Mouse (Mus musculus) induced T-regulatory cell, adult 2 months (primary cell): ENCODE results near the gene Cfap52.

ENCODE experiments used
- DNase-seq: peaks from one replicate; pipeline ENCODE4 v3.0.0-alpha.2; 2012; ENCODE audit warnings: low read depth

Cfap52 gene

DNA sequence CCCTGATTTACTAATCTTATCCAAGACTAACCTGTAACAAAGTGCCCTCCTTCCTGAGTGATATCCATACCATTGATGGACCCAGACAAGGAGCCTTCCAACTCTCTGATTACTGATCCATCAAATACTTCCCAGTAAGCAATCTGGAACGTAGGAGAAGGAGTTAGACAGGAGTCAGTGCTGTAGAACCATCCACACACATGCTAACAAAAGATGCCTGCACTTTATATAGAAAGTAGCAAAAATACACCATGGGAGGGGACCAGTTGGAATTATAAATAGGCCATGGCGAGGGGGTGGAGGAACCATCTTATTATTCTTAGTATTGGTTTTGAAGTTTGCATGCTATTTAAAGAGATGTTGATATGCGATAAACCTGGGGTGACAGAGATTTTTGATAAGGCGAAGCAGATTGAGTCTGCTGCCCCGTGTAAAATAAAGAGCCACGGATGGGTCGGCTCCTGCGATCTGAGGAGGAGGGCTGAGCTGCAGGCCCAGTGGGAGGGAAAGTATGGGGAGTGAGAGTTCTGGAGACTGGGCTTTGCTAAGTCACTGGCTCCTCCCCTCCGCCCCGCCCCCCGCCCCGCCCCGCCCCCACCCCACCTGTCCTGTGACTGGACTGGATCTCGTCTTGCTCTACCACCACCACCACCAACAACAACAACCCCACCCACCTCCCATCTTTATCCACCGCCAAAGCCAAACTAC, 38.9 kb downstream of the Cfap52 start:
- no peak for DNase-seq

- DNase-seq = no peak
These were observed 40.5 kb downstream of the Cfap52 start for GRCm38 (mm10) chr11:67925000-67925399.

GRCm38 (mm10) chr11:67923720-67924119, 41.7 kb downstream of the Cfap52 start:
- peak; percentile 14 for DNase-seq

- peak; percentile 46 for DNase-seq
These were observed 42.7 kb downstream of the Cfap52 start for GRCm38 (mm10) chr11:67922755-67923125.

DNA sequence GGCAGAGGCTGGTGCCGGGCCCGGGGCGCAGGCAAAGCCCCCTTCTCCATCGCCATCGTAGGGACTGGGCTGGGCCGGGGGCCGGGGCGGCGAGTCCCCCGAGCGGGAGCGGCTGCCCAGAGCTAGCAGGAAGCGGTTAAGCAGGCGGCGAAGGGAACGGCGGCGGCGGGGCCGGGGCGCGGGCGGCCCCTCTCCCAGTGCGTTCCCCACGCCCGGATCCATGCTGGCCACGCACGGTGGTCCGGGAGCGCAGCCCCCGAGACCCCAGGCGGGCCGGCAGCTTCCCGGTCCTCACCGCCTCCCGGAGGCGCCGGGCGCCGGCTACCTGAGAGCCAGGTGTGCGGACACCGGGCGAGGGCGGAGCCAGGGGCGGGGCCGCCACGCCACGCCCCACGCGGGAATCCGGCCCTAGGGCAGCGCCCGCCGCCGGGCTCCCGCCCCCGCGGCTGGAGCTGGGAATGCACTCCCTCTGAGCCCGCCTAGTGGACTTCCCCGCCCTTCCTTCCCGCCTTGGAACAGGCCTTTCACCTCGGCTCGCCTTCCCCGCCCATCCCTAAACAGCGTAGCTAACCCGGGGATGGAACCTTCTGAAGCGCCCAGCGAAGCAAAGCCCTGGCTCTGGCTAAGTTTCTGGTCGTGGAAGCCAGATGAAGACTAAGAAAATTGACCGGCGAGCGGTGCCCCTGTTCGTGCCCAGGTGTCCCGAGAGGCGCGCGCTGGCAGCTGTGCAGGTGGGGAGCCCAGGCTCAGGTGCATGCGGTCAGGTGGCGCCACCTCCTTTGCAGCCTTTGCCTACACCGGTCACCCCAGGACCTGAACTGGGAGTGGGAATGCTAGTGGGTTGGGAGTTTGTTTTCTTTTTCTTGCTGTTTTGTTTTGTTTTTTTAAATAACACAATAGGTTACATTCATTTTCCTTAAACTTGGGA, 43.4 kb downstream of the Cfap52 start, which contains the start of gene Usp43:
Gene Usp43 (minus strand): TSS at position 327 of the 928 bp plus-strand sequence.
- DNase-seq = peak; percentile 17

DNA sequence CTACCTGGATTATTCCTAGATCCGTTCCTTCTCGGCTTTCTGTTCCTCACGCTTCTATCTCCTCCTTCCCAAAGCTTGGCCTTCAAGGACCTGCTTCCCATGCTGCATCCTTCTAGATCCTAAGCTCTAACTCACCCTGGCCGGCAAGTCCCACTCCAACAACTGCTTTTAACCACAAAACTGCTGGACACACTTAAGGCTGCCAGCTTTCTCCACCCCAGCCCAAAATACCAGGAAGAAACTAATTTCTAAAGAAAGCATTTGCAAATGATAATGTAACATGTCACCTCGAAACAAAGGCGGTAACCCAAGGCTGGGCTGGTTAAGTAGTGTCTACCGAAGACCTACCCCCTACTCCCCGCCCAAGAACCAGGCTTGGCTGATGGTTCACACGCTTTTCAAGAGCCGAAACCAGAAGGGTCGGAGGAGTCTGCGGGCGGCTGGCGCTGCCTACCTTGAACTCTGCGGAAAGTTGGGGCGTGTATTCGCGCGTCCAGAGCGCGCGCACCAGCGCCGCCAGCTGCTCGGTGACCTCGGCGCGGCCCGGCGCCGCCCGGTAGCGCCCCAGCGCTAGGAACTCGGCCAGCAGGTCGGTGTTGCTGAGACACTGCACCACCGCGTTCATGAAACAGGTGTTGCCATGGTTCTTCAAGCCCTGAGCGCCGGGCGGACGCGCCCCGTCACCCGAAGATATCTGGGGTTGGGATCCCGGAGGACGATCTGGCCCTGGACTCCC, 44.2 kb downstream of the Cfap52 start:
- DNase-seq = peak; percentile 21

- no peak for DNase-seq
These were observed 45.1 kb downstream of the Cfap52 start for GRCm38 (mm10) chr11:67920226-67920960.

- DNase-seq = no peak
These were observed 45.9 kb downstream of the Cfap52 start for GRCm38 (mm10) chr11:67919593-67919992.

DNA sequence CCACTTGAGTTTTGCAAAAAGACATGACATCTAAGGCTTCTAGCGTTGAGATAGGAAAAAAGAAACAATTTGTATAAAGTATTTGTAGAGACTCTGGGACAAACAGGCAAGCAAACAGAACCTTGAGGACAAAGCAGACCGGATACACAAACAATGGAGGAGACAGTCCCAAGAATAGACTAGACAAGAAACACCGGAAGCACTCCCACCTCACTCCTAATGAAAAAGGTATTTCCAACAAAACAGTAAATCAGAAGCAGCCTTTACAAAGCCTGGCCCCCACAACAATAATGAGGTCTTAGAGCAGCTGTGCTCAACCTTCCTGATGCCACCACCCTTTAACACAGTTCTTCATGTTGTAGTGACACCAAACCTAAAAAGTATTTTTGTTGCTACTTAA, 48.3 kb downstream of the Cfap52 start:
- no peak for DNase-seq

DNA sequence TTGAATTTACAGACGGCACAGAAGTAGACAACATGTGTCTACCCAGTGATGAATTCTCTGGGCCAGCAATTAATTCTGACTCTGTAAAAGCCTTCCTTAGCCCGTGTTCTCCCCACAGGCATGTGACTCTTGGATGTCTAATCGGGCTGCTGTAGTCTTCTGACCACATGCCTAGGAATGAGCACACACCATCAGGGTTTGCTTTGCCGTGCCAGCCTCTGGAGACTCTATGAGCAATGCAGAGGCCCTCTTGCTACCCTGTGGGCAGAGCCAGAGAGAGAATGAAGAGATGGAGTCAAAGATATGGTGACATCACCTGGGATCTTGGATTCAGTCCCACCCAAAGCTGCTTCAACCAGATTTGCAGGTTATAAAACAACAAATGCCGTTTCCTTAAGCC, 54.4 kb downstream of the Cfap52 start:
- DNase-seq = no peak

GRCm38 (mm10) chr11:67903756-67904155, 61.7 kb downstream of the Cfap52 start:
- DNase-seq = no peak

GRCm38 (mm10) chr11:67897064-67897560, 68.3 kb downstream of the Cfap52 start:
- DNase-seq = peak; percentile 62

GRCm38 (mm10) chr11:67895641-67896040, 69.8 kb downstream of the Cfap52 start:
- no peak for DNase-seq

- no peak for DNase-seq
These were observed 76.9 kb downstream of the Cfap52 start for GRCm38 (mm10) chr11:67888521-67888920.

- DNase-seq = no peak
These were observed 79.5 kb downstream of the Cfap52 start for GRCm38 (mm10) chr11:67885921-67886320.
